Mouse (Mus musculus) induced T-regulatory cell, adult 2 months (primary cell): ENCODE data around the gene Rfc3.
A peak's percentile ranks its signal among the peaks of the same experiment; 100 is the strongest.
"Not testable (repeated sequence)": the region's sequence is repeated elsewhere in the genome, so short reads cannot be mapped to it uniquely, and the experiment has no call there.

ENCODE experiments used
- DNase-seq: peaks from one replicate; pipeline ENCODE4 v3.0.0-alpha.2; 2012; ENCODE audit warnings: low read depth

The Rfc3 gene

DNA sequence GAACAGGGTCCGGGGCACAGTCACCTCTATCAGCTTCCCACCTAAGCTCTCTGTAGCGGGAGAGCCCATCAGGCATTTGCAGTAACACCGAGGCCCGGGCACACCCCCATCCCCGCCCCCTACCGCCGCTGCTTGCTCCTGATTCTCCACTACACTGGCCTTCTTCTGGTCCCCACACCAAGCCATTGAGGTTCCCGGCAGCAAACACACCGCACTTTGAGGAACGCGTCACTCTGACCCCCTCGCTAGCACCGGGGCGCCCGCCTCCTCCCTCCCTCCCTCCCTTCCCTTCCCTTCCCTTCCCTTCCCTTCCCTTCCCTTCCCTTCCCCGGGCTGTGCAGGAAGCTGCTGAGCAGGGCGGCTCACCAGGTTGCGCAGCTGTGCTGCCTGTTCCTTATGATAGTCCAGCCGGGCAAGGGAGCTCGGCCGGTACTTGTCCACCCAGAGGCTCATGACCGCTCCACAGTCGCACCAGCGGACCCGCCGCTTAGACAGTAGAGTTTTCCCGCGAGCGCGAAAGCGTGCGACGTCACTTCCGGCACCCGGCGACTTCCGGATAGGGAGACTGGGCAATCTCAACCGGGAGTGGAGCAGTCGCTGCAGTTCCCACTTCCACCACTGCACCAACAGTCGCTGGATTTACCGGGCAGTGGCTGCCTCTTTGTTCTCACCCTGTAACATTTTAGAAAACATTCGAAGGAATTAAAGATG is at the start of gene Rfc3:
Rfc3 (minus strand) TSS at position 543 of the 711 bp plus-strand sequence.
- peak; percentile 97 for DNase-seq

DNA sequence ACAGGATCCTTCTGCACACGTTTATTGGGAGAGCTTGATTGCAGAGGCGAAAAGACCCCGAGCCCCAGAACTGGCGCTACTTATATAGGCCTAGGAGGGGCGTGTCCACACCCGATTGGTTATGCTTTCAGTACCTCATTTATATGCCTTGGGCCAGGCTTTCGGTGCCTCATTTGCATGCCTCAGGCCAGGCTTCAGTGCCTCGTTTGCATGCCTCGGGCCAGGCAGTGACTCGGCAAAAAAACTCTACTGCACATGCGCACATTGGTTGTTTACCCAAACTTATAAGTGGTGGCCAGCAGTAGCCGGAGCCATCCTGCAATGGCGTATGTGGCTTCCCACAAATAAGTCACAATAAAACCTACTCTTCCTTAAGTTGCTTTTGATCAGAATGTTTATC is 42.6 kb upstream of the Rfc3 start:
- DNase-seq = not testable (repeated sequence)

DNA sequence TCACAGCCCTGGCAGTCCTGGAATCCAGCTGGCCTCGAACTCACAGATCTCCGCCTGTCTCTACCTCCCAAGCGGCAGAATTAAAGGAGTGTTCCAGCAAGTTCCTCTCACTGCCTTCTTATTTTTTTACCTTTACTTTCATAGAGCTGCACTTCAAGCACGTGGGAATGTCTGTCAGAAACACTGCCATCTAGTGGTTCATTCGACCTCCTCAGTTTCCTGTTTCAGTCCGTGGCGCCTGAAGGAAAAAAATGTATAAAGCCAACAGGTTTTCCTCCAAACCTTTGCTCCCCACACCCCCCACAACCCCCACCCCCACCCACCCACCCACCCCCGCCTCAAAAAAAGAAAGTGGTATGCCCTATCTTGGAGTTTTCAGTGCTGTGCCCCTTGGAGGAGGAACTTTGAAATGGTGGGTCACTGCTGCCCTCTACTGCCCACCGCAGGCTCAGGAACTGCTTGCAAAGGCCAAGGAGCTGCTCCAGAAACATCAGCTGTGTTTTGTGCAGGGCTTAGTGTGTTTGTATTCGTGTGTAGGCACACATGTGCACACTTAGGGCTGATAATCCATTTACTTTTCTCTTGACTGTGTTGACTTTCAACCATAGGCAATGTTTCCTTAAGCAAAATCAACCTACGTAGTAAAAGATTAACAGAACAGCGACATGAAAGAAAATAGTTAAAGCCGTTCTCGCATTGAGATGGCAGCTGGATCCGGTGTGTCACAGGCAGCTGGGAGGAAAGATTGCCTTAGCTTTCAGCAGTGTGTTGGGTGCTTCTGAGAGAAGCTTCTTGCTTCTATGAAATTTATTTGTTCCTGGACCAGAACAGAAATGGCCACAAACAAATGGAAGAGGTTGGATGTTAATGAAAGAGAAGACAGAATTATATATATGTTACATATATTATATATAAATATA is 35.8 kb upstream of the Rfc3 start:
- peak; percentile 81 for DNase-seq

GRCm38 (mm10) chr5:151662207-151662606 is 11.2 kb upstream of the Rfc3 start:
- DNase-seq = no peak

- no peak for DNase-seq
Measured at GRCm38 (mm10) chr5:151651411-151651784, 356 bp upstream of the Rfc3 start.

DNA sequence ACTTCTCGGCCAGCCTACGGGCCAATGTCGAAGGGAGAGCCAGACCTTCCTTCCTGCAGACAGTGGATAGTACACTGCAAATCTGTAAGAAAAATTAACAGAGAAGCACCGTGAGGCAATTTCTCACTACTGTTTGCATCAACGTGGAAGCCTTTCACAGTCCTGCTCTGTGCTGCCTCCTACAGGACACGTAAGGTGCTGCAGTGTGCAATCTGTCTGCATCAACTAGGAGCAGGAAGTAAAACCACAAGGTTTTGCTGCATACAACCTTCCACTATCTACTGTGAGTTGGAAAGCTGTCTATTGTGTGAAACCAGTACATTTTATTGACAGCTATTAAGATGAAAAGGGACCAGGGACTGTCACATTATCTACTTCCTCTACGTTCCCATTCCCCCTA is 6.2 kb downstream of the Rfc3 start:
- peak; percentile 70 for DNase-seq

- DNase-seq = no peak
Measured at GRCm38 (mm10) chr5:151642867-151643266, 8.2 kb downstream of the Rfc3 start.

DNA sequence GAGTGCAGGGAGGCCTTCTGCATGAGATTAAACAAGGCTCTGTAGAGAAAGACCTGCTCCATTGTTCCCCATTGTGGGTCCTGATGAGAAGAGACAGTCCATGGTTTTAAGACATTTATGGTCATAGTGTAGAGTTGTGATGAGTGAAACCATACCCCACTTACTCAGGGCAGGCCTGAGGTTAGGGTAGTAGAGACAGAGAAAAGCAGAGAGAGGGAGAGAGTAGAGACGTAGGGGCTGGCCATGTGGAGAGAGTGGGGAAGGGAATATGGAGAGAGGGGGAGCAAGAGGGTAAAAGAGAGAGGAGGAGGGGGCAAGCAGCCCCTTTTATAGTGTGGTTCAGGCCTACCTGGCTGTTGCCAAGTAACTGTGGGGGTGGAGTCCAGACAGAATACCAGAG is 8.9 kb downstream of the Rfc3 start:
- no peak for DNase-seq

DNA sequence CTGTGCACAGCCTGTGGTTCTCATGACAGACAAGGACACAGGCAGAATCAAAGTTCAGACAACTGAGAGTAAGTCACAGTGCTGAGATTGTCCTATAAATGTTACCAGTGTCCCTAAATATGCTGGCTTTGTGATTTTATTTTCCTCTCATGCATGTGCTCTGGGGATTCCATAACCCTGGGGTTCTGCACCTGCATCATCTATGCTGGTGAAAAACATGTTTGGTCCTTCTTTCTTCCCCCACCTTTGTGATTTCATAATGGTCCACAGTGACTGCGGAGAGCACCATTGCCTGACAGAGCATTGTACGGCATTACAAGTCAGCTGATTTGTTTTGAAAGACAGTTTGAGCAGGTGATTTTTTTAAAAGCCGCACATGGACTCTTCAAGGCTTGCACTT is 45.1 kb downstream of the Rfc3 start, which contains the start of gene Vmn2r18:
Vmn2r18 (minus strand) TSS at position 101 of the 400 bp plus-strand sequence.
- DNase-seq = no peak

- DNase-seq = no peak
Measured at GRCm38 (mm10) chr5:151601696-151602095, 49.3 kb downstream of the Rfc3 start.
